Mouse (Mus musculus) kidney, postnatal 4 days (tissue): ENCODE measurements around the gene Gnpat.

ENCODE experiments used
- DNase-seq, 2 experiments: peaks; one replicate each; pipeline ENCODE4 v3.0.0; 2021; ENCODE audit warnings: mixed read lengths in 2 of 2

Gene Gnpat

DNA sequence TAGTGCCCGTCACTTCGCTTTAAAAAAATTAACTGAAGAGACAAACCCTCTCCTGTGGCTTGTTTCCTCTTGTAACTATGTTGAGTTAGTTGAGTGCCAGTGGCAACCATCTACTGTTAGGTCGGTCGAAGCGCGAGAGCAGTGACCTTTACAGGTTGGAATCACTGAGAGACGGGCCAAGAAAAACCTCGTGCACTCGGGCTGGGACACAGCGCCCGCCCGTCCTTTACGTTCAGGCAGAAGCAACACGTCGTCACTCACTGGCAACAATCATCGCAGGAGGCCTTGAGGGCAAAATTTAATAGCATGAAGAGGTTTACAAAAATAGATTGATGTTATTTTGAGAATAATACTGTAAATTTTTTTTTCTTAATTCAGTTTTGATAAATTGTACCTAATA is 47.1 kb downstream of the Gnpat start:
- no peak for DNase-seq

DNA sequence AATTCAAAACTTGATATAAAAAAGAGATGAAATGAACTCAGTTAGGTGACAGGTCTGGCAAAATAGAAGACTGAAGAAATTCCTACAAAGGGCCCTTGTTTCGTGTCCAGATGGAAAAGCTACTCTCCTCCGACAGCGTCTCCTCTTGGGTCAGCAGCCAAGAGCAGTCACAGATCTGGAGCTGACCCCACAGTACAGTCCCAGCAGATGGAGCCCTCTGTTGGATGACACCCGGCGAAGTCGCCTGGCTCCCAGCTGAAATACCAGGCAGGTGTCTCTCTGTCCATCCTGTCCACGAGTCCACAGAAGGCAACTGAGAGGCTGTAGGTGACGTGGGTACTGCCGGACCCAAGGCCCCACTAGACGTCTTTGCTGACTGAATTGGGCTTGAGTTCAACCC is 47.5 kb downstream of the Gnpat start:
- no peak for DNase-seq

DNA sequence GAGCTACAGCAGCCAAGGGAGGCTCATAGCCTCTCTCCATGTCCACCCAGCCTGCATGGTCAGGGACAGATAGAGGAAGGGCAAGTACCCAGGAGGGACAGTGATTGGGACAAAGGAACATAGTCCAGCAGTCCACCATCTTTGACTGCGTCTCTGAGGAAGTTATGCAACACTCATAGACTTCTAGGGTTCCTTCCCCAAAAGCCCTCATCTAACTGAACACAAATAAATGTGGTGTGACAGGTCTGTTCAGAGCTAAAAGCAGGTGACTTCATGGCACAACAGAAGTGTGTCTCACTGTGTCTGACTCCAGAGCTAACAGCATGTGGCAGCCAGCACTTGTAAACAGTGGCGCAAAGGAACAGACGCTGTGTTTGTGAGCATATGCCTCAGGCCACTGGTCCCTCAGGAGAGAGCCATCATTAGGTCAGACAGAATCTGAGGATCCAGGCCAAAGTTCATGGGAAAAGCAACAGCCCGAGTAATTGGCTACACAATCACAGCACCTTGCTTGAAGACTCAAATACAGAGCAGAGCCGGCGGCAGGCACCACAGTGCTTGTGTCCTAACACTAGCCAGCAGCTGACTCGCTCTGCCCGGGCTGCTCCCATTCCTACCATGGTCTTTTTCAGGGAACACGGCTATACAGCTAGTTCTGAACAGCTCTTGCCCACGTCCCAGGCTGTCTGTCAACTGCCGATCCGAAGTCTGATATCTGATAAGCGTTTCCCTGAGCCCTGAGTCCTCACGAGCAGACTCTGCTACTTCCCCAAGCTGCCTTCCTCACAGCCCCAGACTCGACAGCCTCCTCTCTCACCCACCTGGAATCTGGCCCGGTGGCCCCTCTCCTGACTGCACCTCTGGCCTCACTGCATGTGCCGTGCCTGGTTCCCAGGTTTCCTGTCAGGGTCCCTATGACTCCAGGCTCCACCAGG is 49.4 kb downstream of the Gnpat start:
- DNase-seq = peak in 1 of 2 experiments; percentile 37

DNA sequence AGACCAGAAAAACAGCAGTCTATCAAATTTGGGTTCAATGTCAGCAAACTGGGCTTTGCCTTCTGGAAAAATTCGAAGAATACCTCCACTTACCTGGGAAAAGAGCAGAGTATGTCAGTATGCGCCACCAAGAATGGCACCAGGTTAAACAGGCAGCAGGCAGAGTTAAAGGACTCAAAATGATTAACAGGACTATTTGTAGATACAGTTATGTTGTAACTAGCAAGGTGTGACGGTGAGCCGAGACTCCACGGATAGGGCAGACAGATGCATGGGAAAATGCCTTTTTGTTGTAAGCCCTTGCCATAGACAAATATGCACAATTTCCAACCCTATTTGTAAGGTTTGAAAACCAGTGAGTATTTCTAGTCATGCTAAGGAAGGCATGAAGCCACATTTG is 51.2 kb downstream of the Gnpat start:
- peak in 1 of 2 experiments; percentile 27 for DNase-seq

DNA sequence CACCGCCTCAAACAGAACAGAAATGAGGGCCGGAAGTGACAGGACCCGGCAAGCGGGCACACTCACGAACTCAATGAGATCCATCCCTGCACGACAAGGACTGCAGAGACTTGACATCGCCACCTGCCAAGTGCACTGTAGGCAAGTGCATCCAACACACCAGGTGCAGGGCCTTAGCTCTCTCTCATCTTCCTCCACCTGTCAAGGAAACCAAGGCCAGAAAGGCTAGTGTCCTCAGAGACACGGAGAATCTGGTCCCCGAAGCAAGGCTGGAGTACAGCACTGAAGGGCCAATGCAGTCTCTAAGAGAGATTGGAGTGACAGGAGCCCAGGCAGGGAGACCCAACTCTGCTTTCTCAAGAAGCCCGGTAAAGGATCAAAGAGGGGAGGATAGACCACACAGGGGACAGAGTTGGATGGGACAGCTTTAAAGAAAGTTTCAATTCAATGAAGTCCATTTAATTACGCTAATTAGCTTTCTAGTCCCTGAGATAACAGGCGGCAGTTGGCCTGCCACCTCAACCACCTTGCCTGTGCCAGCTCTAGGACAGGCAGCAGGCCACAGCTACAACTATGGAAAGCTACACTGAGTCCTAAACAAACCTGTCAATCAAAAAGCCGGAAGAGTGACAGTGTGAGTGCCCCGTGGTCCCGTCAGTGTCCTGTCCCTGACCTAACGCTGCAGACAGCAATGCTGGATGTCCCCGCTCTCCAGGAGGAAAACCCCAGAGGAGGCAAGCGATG is 55.1 kb downstream of the Gnpat start:
- no peak for DNase-seq

DNA sequence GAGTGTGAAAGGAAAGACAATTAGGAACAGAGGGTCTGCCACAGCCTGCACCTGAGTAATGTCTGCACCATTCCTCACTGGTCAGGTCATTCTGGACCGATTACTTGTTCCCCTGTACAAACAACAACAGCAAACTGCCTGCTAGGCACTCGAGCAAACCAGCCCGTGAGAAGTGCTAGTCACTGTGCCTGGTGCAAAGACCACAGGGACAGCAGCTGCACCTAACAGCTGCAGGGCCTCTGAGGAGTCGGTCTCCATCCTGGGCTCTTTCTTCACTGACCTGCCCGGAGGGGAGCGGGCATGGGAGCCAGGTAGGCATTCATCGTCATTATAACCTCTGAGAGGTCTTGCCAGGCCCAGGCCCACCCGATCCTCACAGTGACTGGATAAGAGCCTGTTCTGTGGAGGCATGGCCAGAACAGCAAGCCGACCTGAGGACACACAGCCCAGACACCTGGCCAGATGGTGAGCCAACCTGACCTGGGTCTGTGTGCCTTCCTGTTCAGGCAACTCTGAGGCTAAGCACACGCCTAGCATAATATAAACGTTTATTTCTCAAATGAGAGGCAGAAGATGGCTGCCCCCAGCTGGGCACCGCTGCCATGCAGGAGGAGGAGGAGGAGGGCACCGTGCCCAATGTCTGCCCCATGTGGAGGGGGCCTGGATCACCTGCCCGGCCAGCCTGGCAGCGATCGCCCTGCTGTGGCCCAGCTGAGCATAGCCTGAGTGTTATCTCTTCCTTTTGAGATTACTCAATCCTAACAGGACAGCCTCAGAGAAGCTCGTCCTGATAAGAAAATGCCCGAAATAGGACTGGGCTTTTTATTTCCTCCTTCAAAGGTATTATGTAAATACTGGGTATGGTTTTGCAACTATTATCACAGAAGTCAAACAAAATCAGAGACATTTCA is 58.8 kb downstream of the Gnpat start:
- DNase-seq = no peak

DNA sequence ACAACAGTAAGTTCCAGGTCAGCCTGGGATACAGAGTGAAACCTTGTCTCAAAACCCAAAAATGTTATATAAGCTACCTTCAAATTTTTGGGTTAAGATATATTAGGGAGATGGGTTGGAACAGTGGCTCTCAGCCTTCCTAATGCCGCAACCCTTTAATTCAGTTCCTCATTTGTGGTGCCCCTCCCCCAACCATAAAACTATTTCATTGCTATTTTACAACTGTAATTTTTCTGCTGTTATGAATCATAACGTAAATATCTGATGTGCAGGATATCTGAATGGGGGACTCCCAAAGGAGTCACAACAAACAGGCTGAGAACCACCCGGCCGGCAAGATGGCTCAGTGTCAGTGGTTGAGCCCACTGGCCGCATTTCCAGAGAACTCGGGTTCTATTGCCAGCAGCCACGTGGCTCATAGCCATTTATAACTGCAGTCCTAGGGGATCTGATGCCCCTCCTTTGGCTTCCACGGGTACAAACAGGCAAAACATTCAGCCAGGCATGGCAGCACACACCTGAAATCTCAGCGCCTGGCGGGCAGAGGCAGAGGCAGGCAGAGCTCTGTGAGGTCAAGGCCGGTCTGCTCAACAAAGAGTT is 59.8 kb downstream of the Gnpat start:
- no peak for DNase-seq

DNA sequence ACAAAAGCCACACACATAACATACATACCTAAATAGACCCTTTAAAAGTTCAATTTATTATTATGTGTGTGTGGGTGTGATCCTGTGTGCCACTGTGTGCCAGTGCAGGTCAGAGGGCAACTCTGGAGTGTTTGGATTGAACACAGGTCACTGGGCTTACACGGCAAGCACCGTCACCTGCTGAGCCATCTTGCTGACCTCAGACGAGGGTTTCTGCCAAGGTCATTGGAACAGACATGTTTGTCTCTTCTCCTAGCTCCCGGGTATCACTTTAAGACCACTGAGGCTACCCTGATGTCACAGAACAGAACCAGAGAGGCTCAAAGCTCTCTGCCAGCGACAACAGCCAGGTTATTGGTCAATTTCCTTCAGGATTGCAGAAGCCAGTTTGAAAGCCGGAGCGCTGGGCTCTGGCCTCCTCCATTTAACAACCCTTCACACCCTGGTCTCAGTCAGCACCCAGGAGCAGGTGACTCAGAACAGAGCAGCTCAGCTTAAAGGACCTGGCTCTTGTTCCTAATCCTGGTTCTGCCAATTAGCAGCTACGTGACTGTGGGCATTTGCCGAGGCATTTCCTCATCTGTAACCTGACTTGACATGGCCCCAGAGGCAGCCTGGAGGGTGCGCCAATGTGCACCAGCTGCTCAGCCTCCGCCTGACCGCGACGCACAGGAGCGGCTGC is 61.3 kb downstream of the Gnpat start:
- DNase-seq = peak in 1 of 2 experiments; percentile 38

DNA sequence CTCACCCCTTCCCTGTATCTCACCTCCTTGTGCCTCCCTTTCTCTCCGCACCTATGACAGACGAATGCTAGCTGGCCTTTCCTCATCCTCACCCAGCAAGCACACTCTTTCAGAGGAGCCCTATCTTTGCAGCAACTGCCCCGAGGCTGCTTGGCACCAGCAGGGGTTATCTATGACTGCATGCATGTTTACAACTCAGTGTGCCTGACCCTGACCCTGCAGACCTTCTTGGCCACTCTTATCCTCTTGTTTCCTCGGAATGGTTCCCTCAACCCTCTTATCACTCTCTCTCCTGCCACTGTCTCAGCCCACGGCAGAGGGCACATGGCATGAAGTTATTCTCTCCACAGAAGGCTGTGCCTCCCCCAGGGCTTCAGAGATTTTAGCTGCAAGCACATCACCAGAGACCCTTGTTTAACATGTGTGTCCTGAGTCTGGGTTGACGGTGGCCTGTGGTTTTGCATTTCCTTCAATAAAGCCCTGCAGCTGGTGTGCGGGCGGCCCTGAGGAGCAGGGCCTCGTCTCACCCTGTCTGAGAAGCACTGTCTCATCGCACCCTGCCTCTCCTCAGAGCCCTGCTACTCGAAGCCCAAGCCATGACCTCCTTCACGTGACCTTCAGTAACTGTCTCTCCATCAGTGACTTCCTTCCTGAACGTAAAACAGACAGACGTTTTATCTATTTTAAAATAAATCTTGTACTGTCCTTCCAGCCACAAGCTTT is 62.9 kb downstream of the Gnpat start:
- DNase-seq = peak in 1 of 2 experiments; percentile 35

DNA sequence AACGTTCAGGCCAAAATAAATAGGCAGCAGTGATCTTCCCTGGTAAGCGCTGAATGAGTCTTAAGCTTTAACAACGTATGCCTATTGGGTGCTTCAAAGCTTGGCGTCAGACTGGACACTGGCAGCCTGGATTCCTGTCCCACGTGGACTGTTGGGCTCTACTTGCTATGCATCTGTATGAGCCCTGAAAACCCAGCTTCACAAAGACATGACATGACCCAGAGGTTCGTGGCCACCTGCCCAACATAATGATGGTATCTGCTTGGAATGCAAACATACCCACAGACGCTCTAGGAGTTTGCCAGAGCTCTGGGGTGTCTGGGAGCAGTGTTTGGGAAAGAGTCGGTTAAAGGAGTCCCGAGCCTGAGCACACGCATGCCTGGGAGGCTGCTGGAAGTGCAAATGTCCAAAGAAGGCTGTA is 63.5 kb downstream of the Gnpat start:
- peak; percentile 23 to 42 for DNase-seq

DNA sequence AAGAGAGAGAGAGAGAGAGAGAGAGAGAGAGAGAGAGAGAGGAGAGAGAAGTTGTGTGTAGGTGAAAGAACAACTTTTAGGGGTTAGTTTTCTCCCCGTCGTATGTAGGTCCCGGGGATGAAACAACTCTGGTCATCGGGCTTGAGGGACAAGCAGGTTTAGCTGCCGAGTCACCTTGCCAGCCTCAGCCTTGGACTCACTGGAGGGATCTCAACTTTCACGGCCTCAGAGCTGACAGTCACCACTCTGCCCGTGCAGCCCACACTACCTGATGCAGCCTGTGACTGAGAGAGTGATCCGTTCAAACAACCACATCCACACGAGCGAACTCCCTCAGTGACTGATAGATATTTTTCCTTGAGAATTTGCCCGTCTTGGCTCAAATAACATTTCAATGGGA is 66.2 kb downstream of the Gnpat start:
- DNase-seq = no peak

DNA sequence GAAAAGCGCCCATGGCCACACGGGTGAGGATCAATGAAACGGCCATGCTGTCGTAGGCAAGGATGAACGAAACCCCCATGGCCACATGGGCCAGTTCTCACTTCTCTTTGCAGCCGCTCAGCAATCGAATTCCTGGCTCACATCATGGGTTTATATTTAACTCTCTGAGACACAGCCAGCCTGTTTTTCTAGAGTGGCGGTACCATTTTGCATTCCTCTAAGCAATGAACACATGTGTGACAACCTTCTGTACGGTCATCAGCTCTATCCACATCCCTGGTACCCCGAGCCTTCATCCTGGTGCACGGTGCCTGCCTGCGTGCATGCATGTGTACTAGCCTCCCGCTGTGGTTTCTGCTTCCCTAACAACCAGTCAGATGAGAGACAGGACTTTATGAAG is 67.3 kb downstream of the Gnpat start:
- no peak for DNase-seq

DNA sequence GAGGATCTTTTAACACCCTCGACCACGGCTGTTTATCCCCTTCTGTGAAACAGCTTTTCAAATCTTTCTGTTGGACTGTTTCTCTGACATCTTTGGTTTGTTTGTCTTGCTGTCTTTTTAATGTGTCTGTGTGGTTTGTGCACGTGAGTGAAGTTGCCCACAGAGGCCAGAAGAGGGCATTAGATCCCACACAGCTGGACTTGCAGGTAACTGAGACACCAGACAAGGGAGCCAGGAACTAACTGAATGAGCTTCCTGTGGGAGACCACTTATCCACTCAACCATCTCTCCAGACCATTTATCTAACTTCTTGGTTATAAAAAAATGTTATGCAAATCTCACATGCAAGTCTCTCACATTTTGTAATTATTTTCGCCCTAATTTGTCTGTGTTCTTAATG is 67.8 kb downstream of the Gnpat start:
- DNase-seq = no peak

DNA sequence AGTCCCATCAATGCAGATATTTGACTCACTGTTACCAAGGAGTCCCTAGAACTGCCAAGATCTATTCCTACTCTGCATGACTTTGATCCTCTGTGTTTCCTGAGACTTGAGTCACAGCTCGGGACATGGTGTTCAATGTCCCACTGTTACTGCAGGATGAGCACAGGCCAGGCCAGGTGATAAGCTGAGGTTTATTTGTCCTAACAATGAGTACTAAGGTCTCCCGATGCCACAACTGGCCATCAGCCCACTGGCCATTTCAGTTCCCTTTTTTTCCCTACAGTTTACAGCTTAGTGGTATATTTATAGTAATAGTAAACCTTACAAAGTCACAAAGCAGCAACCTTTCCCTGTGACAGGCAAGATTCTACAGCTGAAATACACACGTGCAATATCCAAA is 69.6 kb downstream of the Gnpat start:
- DNase-seq = no peak

DNA sequence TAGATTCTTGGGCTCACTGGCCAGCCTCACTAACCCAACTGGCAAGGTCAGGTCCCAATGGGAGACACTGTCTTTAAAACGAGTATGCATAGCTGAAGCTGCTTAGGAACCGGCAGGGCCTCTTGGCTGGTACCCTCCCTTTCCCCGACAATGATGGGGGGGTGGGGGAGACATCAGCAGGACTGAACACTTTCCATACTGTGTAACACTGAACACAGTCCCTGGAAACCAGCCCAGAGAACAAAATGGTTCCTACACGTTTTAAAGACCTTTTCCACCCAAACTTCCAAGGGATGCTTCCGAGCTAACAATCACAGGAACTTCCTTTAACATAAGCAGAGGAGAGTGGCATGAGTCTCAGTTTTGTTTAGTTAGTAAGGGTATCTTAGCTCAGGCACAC is 72.3 kb downstream of the Gnpat start:
- DNase-seq = no peak

DNA sequence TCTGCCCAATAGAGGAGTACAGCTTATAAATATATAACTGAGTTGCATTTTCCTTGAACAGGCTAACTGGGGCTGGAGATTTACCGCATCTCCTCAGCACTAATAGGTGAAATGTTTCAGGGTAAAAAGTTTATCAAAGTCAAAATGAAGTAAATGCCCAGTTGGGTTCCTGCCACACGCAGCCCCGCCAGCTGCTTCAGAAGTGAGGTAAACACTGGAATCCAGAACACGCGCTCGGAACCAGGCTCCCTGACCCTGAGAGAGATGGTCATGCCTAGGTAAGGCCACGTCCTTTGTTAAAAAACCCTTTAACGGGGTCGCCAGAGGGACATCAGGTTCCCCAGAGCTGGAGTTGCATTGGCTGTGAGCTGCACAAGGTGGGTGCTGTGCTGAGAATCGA is 73.9 kb downstream of the Gnpat start:
- DNase-seq = no peak

DNA sequence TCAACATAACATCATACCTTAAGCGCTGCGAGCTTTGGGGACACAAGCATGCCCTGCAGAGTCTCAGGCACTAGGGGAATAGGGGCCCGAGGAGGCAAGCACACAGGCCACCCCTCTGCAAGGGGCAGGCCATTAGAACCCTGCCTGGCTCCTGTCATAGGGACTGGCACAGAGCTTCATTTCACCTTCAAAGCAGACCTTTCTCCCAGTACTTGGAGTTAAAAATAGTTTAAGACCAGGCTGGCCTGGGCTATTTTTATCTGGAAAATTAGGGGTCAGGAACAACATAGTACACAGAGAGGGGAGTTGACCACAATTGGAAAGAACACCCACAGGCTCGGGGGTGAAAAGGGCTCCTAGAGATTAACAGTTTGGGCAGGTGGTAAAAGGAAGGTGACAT is 74.5 kb downstream of the Gnpat start:
- no peak for DNase-seq
